Mouse (Mus musculus) natural killer cell, adult 2 months (primary cell): Measurements from ENCODE around the gene Lcn11.
"Not testable (repeated sequence)": the region's sequence is repeated elsewhere in the genome, so short reads cannot be mapped to it uniquely, and the experiment has no call there.

ENCODE experiments used
- DNase-seq, 2 experiments: peaks; one replicate each; pipeline ENCODE4 v3.0.0; 2022; ENCODE audit warnings: low spot score in 2 of 2

The Lcn11 gene

GRCm38 (mm10) chr2:25776717-25777116 is at the start of gene Lcn11:
TSS of gene Lcn11 (plus strand) at chr2:25777017.
- no peak for DNase-seq

- no peak for DNase-seq
Measured at GRCm38 (mm10) chr2:25733199-25733930, 43.5 kb upstream of the Lcn11 start.

DNA sequence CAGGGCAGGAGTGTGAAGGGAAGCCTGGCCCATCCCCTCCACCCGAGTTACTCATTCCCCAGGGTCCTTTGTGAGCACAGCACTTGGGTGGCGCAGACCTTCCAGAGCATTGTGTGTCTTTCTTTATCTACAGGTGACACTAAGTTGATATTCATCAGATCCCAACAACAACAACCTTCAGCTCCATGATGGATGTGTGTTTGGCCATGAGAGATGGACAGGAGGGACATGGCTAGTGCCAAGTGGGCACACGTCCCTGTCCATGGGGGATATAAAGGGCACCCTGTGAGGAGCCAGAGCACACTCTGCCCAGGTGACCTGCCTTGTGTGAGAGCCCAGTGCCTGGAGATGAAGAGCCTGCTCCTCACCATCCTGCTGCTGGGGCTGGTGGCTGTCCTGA is 40.1 kb upstream of the Lcn11 start, which contains the start of gene Obp2b:
Gene Obp2b, plus strand, starts transcription at position 301 of the 400 bp plus-strand sequence.
- not testable (repeated sequence) for DNase-seq

- DNase-seq, result no peak
Measured at GRCm38 (mm10) chr2:25741671-25742070, 35.1 kb upstream of the Lcn11 start.

DNA sequence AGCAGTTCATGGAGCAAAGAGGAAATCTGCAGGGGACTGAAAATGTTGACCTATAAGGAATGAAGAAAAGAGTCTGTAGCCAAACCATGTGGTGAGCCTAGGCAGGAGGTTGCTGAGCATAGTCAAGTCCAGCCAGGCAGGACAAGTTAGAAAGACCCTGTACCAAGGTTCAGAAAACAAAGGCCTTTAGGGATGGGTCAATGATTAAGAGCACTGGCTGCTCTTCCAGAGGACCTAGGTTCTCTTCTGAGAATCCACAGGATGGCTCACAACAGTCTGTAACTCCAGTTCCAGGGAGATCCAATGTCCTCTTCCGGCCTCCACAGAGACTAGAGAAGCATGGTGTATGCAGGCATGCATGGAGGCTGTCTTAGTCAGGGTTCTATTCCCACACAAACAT is 22.6 kb upstream of the Lcn11 start:
- no peak for DNase-seq

- DNase-seq, result no peak
Measured at GRCm38 (mm10) chr2:25758064-25758625, 18.7 kb upstream of the Lcn11 start.

GRCm38 (mm10) chr2:25765269-25765668 is 11.5 kb upstream of the Lcn11 start, which contains the start of gene Lcn3:
TSS of gene Lcn3 (plus strand) at chr2:25765569.
- no peak for DNase-seq

DNA sequence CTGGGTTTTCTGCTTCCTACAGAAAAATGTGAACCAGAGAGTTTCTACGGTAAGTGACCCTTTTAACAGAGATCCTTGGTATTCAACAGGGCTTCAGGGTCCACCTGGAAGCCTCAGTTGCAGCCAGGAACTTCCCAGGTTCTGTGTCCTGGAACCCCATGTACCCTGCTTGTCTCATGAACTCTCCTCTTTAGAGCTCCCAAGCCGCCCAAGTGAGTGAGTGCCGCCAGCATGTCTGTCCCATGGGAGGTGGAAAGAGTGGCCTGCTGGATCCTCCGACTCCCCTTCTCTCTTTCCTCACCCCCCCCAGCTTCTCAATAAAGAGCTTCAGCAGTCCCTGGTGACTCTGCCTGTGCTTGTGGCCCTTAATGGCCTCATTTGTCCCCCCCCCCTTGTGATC is 9.1 kb upstream of the Lcn11 start:
- no peak for DNase-seq

GRCm38 (mm10) chr2:25773507-25773906 is 3.3 kb upstream of the Lcn11 start:
- DNase-seq, result no peak

GRCm38 (mm10) chr2:25774640-25775039 is 2.2 kb upstream of the Lcn11 start:
- no peak for DNase-seq

DNA sequence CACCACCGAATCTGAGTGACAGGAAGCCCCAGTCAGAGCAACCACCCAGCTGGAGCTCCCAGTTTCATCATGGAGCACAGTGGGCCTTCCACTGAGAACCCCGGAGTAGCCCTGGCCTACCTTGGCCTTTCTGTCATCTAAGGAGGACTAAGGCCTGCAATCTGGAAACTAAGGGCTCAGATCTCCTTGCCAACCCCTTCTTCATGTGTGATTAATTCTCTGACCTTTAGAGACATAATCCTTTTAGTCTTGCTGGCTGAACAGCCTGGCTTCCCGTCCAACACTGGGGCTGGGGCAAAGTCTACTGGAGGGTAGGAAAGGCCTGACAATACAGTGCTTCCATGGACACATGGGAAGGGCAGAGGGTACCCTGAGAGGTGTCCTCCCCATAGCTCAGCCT is 826 bp upstream of the Lcn11 start:
- DNase-seq, result no peak

DNA sequence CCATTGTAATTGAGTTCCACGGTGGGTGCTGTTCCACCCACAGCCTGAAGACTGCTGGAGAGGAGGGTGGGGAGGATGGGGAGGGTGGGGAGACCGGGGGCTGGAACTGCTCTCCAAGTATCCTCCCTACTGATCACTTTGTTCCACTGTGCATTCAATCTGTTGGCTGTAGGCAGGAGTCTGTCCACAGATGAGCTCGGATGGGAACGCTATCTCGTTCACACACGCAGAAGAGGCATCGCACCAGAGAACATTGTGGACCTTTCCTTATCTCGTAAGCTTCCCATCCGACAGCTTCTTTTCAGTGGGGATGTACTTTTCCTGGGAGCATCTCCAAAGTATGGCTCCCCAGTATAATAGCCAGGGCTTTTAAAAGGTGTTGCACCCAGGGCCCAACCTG is 2.3 kb downstream of the Lcn11 start:
- no peak for DNase-seq

GRCm38 (mm10) chr2:25780921-25781320 is 4.1 kb downstream of the Lcn11 start:
- no peak for DNase-seq

- no peak for DNase-seq
Measured at GRCm38 (mm10) chr2:25781957-25782356, 5.1 kb downstream of the Lcn11 start, which contains the start of gene Gm13539. TSS of gene Gm13539 (plus strand) at chr2:25782257.

DNA sequence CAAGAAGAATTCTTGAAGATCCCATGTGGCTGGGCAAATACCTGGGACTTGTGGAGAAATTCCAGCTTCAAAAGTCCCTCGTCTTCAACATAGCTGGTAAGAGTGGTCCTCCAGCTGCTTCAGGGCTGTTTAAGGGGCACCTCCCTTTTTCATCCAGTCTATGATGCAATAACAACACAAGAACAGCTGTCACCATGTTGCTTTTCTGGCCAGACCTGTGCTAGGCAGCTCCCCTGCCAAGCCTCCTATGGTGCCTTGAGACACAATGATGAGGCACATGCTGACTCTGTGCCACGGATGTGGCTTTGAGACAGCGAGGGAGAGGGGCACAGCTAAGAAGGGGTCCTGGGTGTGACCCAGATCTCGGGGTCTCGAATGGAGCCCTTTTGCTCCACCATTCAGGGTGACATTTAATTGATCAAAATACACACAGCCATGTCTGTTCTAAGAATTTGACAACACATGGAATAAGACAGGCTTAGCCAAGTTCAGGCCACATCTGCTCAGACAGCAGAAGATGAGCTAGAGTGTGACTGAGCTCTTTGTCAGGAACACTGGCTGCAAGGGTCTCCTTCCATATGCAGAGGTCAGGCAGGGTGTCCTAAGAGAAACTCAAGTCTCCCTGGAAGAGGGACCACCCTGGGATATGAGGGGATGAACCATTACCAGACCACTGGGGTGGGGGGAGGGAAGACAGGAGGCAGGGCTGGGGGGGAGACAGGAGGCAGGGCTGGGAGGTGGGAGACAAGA is 8.9 kb downstream of the Lcn11 start:
- no peak for DNase-seq

DNA sequence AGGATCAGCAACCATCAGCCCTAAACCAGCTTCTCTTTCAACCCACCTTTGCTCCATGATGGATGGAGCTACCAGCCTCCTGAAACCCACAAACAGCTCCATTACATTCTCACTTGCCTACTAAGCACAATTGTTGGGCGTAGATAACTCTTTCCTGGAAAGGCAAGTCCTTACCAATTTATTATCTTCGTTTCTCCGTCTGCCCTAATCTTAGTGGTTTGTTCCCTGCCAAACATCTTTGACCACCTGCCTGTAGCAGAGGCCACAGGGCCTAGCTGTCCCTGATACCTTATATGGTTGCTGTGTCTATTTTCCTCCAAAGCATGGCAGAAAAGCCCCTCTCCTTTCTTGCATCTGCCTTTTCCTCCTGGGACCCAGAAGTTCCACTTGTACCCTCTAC is 12.3 kb downstream of the Lcn11 start:
- DNase-seq, result no peak

- DNase-seq, result no peak
Measured at GRCm38 (mm10) chr2:25797635-25798034, 20.8 kb downstream of the Lcn11 start.

- no peak for DNase-seq
Measured at GRCm38 (mm10) chr2:25798065-25798464, 21.2 kb downstream of the Lcn11 start.

DNA sequence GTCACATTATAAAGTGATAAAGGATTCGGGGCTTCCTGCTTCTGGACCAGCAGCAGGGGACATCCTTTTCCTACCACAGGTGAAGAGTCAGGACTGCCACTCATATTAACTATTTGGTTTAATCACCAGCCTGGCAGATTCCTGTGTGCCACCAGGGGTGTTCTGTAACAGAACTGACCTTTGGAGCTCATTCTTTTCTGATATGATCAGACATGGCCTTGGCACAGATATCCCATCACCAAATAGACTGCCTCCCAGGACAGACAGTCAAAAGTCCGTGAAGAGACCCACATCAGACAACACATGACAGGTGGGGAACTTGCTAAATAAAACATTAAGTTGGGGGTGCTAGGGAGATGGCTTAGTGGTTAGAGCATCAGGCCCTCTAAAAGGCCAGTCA is 34.9 kb downstream of the Lcn11 start:
- no peak for DNase-seq

DNA sequence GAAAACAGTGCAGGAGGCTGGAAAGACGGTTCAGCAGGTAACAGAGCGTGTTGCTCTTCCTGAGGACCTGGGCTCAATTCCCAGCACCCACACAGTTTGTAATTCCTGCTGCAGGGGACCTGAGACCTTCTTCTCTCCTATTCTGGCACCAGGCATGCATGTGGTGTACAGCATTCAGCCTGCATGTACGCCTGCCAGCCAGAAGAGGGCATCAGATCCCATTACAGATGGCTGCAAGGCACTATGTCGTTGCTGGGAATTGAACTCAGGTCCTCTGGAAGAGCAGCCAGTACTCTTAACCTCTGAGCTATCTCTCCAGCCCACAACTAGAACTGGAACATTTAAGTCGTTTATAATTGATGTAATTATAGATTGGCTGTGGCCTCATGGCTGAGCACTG is 36.5 kb downstream of the Lcn11 start:
- DNase-seq, result no peak

DNA sequence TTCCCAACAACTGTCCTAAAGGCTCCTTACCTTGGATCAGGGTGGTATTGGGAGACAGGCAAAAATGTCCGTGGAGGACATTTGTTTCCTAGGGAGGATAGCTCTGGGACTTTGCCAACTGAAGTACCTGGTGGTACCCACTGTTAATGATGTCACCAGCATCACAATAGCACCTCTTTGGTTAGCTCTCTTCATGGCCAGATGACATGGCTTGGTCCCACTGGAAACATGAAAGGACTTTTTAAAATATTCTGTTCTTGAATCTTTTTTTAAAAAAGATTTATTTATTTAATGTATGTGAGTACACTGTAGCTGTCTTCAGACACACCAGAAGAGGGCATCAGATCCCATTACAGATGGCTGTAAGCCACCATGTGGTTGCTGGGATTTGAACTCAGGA is 38.9 kb downstream of the Lcn11 start, which contains the start of gene Glt6d1:
Gene Glt6d1, minus strand, starts transcription at position 101 of the 400 bp plus-strand sequence.
- not testable (repeated sequence) for DNase-seq

DNA sequence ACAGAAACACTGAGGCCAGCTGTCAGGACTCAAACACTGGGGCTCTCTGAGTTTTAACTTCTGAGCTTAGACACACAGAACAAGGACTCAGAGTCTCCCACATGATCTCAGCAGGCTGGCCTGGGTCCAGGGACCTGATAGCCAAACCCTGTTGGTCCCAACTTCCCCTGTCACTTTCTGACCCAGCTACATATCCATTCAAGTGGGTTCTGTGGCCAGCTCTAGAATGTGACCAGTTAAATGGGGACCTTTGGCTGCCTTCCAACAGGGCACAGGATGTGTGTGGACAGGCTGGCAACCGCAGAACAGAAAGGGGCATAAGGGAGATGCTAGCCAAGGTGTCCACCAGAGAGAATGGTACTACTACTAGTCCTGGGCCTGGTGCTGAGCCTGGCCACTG is 46.0 kb downstream of the Lcn11 start, which contains the start of gene Lcn9:
Gene Lcn9, plus strand, starts transcription at position 348 of the 400 bp plus-strand sequence.
- DNase-seq, result peak; percentile 29 to 47
